Mouse (Mus musculus): Measurements from ENCODE around the gene Prkce. TPM values are rescaled to one million over a fixed set of nuclear protein-coding genes. Genes with fewer than 3 reads are reported as not detected.
A peak's percentile ranks its signal among the peaks of the same experiment; 100 is the strongest.

Gene Prkce
- polyA plus RNA-seq, 1 experiment from 2014 or later, result 48.0 TPM

DNA sequence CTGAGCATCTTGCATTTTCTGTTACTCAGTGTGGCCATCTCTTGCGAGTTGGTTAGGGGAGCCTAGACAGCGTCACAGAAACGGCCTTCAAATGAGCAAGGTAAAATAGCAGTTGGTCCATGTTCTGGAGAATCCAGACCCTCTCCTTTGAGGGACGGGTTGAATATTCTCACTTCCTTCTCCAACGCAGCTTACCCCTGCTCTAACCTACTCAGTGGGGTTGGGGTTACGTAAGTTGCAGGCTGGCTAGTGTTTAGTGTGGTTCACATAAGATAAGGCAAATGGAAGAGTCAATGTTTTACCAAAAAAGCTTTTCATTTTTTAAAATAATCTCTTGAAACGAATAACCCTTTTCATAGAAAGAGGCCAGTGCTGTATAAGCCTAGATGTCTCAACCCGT is 241.9 kb downstream of the Prkce start:
- no peaks in the 10 kb centered on the region for H3K27me3 ChIP-seq (replicated peaks)
- peaks cover 57% of the 10 kb centered on the region for H3K4me1 ChIP-seq
- no peak overlapping the region for H3K27ac ChIP-seq (replicated peaks)
- H3K9me3 ChIP-seq (replicated peaks), result no peaks in the 10 kb centered on the region
- H3K4me3 ChIP-seq (replicated peaks), result no peak overlapping the region
- H3K9ac ChIP-seq (replicated peaks), result no peak overlapping the region
- ATAC-seq (ENCODE audit: low FRiP score), result no peak
- no peak overlapping the region for H3K4me2 ChIP-seq
- H3K36me3 ChIP-seq, result no peaks in the 10 kb centered on the region
- WGBS, result 93% methylated on average over 8 of the region's 8 CpGs

- no peak overlapping the region for H3K9ac ChIP-seq (replicated peaks)
- peak overlapping the region; percentile 11; the same call in 1 of the 2 replicates for H3K4me2 ChIP-seq
- H3K27ac ChIP-seq (replicated peaks), result peak overlapping the region; percentile 0; the same call in 1 of the 2 replicates
- ATAC-seq (ENCODE audit: low FRiP score), result peak; percentile 21; the same call in 1 of the 2 replicates
- no peaks in the 10 kb centered on the region for H3K27me3 ChIP-seq (replicated peaks)
- H3K36me3 ChIP-seq, result no peaks in the 10 kb centered on the region
- H3K4me3 ChIP-seq (replicated peaks), result no peak overlapping the region
- no peaks in the 10 kb centered on the region for H3K9me3 ChIP-seq (replicated peaks)
- WGBS, result 20% methylated on average over 12 of the region's 12 CpGs
- H3K4me1 ChIP-seq, result peaks cover 50% of the 10 kb centered on the region
These were observed 242.9 kb downstream of the Prkce start for GRCm38 (mm10) chr17:86410496-86410895.

DNA sequence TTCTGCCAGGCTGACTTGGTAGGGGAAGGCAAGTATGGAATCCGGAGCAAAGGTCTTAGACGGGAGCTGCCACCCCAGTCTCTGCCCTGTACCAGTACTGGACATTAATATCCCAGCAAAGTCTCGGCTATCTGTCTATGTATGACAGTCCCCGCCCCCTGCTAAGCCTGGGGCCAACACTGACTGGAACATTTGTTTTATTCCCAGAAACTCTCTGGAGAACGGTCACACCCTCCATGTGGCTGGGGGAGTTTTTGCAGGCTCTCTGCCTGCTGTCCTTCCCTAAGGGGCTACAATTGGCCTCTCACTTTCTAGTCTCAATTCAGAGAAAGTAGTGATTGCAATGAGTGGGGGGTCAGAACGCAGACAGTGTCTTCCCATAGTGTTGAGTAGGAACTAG is 244.6 kb downstream of the Prkce start:
- Histone ChIP-seq H3K4me1 (peaks cover 57% of the 10 kb centered on the region), H3K4me2 (no peak overlapping the region), H3K27ac (replicated peaks) (no peak overlapping the region), H3K36me3 (no peaks in the 10 kb centered on the region), H3K4me3 (replicated peaks) (no peak overlapping the region), H3K9ac (replicated peaks) (no peak overlapping the region), H3K27me3 (replicated peaks) (no peaks in the 10 kb centered on the region), H3K9me3 (replicated peaks) (no peaks in the 10 kb centered on the region)
- no peak for ATAC-seq (ENCODE audit: low FRiP score)
- whole genome bisulfite sequencing, result 54% methylated on average over 6 of the region's 6 CpGs

- no peak overlapping the region for H3K9ac ChIP-seq (replicated peaks)
- H3K4me2 ChIP-seq, result no peak overlapping the region
- 30% methylated on average over 8 of the region's 8 CpGs for WGBS
- peaks cover 48% of the 10 kb centered on the region for H3K4me1 ChIP-seq
- H3K27ac ChIP-seq (replicated peaks), result no peak overlapping the region
- H3K4me3 ChIP-seq (replicated peaks), result no peak overlapping the region
- ATAC-seq (ENCODE audit: low FRiP score), result no peak
- H3K9me3 ChIP-seq (replicated peaks), result no peaks in the 10 kb centered on the region
- H3K36me3 ChIP-seq, result no peaks in the 10 kb centered on the region
- no peaks in the 10 kb centered on the region for H3K27me3 ChIP-seq (replicated peaks)
These were observed 247.0 kb downstream of the Prkce start for GRCm38 (mm10) chr17:86414608-86415007.

GRCm38 (mm10) chr17:86415989-86416388 is 248.4 kb downstream of the Prkce start:
- Histone ChIP-seq H3K27ac (replicated peaks) (no peak overlapping the region), H3K9me3 (replicated peaks) (no peaks in the 10 kb centered on the region), H3K4me2 (no peak overlapping the region), H3K4me1 (peaks cover 40% of the 10 kb centered on the region), H3K36me3 (no peaks in the 10 kb centered on the region), H3K9ac (replicated peaks) (no peak overlapping the region), H3K4me3 (replicated peaks) (no peak overlapping the region), H3K27me3 (replicated peaks) (no peaks in the 10 kb centered on the region)
- WGBS, result 80% methylated on average over 7 of the region's 7 CpGs
- ATAC-seq (ENCODE audit: low FRiP score), result no peak

GRCm38 (mm10) chr17:86418334-86418733 is 250.7 kb downstream of the Prkce start:
- H3K36me3 ChIP-seq, result no peaks in the 10 kb centered on the region
- no peaks in the 10 kb centered on the region for H3K9me3 ChIP-seq (replicated peaks)
- no peak overlapping the region for H3K27ac ChIP-seq (replicated peaks)
- peaks cover 22% of the 10 kb centered on the region for H3K4me1 ChIP-seq
- H3K27me3 ChIP-seq (replicated peaks), result no peaks in the 10 kb centered on the region
- no peak overlapping the region for H3K4me2 ChIP-seq
- WGBS, result 78% methylated on average over 17 of the region's 17 CpGs
- H3K9ac ChIP-seq (replicated peaks), result no peak overlapping the region
- no peak overlapping the region for H3K4me3 ChIP-seq (replicated peaks)
- ATAC-seq (ENCODE audit: low FRiP score), result peak; percentile 28; the same call in 1 of the 2 replicates

DNA sequence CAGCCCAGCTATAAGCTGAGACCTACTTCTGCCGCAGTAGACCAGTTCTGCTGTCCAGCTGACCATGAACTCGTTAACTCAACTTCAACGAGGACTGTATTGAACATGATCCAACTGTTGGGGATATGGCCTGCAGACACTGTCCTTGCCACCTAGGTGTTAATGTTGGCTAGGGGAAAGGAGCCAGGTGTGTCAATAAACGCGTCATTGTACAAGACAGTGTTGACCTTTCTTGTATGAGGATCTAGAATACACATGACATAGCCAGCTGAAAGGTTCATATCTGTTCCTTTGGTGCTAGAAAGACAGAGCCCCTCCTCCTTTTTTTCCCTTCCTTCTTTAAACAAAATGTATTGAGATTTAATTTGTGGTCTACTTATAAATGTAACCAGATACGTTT is 251.6 kb downstream of the Prkce start:
- Histone ChIP-seq H3K4me2 (no peak overlapping the region), H3K4me1 (peaks cover 29% of the 10 kb centered on the region), H3K9me3 (replicated peaks) (no peaks in the 10 kb centered on the region), H3K4me3 (replicated peaks) (no peak overlapping the region), H3K9ac (replicated peaks) (no peak overlapping the region), H3K36me3 (no peaks in the 10 kb centered on the region), H3K27me3 (replicated peaks) (no peaks in the 10 kb centered on the region), H3K27ac (replicated peaks) (no peak overlapping the region)
- no peak for ATAC-seq (ENCODE audit: low FRiP score)
- WGBS, result 95% methylated on average over 6 of the region's 6 CpGs

DNA sequence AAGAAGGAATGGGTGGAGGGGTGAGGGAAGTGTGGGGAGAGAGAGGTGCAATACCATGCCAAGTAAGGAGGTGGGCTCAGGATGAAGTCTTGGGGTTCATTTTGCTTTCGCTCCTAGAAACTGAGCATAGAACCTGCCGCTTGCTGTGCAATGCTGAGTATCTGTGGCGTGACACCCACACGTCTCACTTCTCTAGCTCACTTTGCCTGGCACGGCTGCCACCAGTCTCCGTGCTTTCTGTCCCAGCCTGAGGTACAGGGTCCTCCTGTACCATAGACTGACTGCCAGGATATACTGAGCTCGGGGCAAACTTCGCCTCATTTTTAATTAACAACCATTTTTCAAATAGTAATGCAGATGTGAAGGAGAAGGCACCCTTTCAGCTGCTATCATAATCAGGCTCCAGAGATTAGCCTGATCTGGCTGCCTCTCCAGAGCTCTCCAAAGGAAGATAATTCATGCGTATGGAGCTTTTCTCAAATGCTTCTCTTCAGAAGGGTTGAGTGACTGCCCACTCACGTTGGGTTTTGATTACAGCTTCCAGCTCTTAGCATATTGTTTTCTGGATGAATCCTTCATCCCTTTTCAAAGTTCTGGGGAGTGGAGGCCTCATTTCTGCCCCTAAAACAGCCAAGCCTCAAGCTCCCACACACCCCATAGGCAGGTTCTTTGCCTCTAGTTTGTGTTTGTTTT is 253.2 kb downstream of the Prkce start:
- Histone ChIP-seq H3K4me1 (peaks cover 21% of the 10 kb centered on the region), H3K4me3 (replicated peaks) (no peak overlapping the region), H3K4me2 (no peak overlapping the region), H3K36me3 (no peaks in the 10 kb centered on the region), H3K27ac (replicated peaks) (no peak overlapping the region), H3K9me3 (replicated peaks) (no peaks in the 10 kb centered on the region), H3K27me3 (replicated peaks) (no peaks in the 10 kb centered on the region), H3K9ac (replicated peaks) (no peak overlapping the region)
- no peak for ATAC-seq (ENCODE audit: low FRiP score)
- 79% methylated on average over 10 of the region's 10 CpGs for WGBS

DNA sequence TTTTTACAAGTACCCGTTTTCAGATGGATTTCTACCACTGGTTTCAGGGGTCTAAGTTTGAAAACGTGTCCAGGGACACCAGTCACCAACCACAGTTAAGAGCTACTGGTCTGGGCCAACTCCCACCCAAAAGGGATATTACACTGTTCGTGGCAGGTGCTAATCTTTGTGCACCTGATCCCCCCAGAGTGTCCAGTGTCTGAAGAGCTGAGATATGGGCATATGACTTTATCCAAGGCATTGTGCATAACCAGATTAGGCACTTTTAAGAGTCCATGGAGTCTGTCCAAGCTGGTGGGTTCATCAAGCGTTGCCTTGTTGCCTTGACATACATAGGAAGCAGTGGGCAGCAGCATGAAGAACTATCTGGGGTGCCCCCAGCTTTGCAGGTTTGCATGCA is 254.4 kb downstream of the Prkce start:
- no peaks in the 10 kb centered on the region for H3K36me3 ChIP-seq
- no peak overlapping the region for H3K27ac ChIP-seq (replicated peaks)
- no peak overlapping the region for H3K4me2 ChIP-seq
- H3K9me3 ChIP-seq (replicated peaks), result no peaks in the 10 kb centered on the region
- H3K27me3 ChIP-seq (replicated peaks), result no peaks in the 10 kb centered on the region
- peaks cover 11% of the 10 kb centered on the region for H3K4me1 ChIP-seq
- no peak overlapping the region for H3K9ac ChIP-seq (replicated peaks)
- H3K4me3 ChIP-seq (replicated peaks), result no peak overlapping the region
- no peak for ATAC-seq (ENCODE audit: low FRiP score)
- 84% methylated on average over 4 of the region's 4 CpGs for WGBS

GRCm38 (mm10) chr17:86429877-86430276 is 262.3 kb downstream of the Prkce start:
- H3K27ac ChIP-seq (replicated peaks), result no peak overlapping the region
- ATAC-seq (ENCODE audit: low FRiP score), result no peak
- H3K9me3 ChIP-seq (replicated peaks), result no peaks in the 10 kb centered on the region
- no peak overlapping the region for H3K9ac ChIP-seq (replicated peaks)
- WGBS, result 74% methylated on average over 6 of the region's 6 CpGs
- no peak overlapping the region for H3K4me2 ChIP-seq
- H3K4me1 ChIP-seq, result no peaks in the 10 kb centered on the region
- no peaks in the 10 kb centered on the region for H3K27me3 ChIP-seq (replicated peaks)
- H3K4me3 ChIP-seq (replicated peaks), result no peak overlapping the region
- no peaks in the 10 kb centered on the region for H3K36me3 ChIP-seq

DNA sequence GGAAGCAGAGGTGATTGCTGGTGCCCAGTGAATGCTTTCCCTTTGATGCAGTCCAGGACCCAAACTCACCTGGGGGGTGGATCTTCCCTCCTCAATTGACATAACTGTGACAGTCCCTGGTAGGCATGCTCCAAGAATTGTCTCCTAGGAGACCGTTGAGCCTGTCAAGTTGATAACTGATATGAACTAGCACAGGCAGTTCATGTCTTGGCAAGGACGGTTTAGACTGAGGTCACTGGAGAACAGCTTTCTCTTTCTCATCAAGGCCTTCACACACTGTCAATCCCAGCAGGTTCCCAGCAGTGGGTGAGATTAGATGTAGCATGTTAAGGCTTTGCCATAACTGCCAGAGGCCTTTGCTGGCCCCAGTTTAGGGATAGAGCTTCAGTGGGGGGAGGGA is 265.5 kb downstream of the Prkce start:
- 80% methylated on average over 2 of the region's 2 CpGs for WGBS
- Histone ChIP-seq H3K4me1 (peaks cover 3% of the 10 kb centered on the region; the same call in 1 of the 2 replicates), H3K4me2 (no peak overlapping the region), H3K36me3 (no peaks in the 10 kb centered on the region), H3K27ac (replicated peaks) (no peak overlapping the region), H3K27me3 (replicated peaks) (no peaks in the 10 kb centered on the region), H3K4me3 (replicated peaks) (no peak overlapping the region), H3K9ac (replicated peaks) (no peak overlapping the region), H3K9me3 (replicated peaks) (no peaks in the 10 kb centered on the region)
- ATAC-seq (ENCODE audit: low FRiP score), result no peak

DNA sequence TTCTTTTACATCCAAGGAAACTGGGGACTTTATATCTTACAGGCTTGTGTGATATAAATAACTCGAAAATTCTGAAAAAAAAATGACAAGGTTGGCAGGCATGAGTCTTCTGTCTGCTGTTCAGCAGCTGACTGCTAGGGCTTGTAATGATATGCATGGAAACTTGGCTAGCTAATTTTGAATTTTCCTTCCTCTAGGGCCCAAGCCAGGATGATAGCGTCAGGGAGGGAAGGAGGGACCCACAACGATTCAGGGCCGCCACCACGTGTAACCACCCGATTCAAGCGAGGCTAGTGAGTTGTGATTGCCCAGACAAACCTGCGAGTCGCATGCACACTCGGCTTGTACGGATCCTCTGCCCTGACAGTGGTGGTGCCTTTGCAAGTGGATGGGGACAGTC is 266.2 kb downstream of the Prkce start:
- no peak for ATAC-seq (ENCODE audit: low FRiP score)
- no peaks in the 10 kb centered on the region for H3K9me3 ChIP-seq (replicated peaks)
- H3K4me1 ChIP-seq, result peaks cover 3% of the 10 kb centered on the region; the same call in 1 of the 2 replicates
- WGBS, result 89% methylated on average over 11 of the region's 11 CpGs
- no peak overlapping the region for H3K4me3 ChIP-seq (replicated peaks)
- no peaks in the 10 kb centered on the region for H3K36me3 ChIP-seq
- no peaks in the 10 kb centered on the region for H3K27me3 ChIP-seq (replicated peaks)
- no peak overlapping the region for H3K9ac ChIP-seq (replicated peaks)
- no peak overlapping the region for H3K27ac ChIP-seq (replicated peaks)
- H3K4me2 ChIP-seq, result no peak overlapping the region
